Mouse (Mus musculus): ENCODE data around the gene Myo10. TPM values are rescaled to one million over a fixed set of nuclear protein-coding genes. Genes with fewer than 3 reads are reported as not detected.

The Myo10 gene
- total and polyA plus RNA-seq, 3 experiments: 42.1 to 103 (median 63.9) TPM

- no peak for DNase-seq
Observed at GRCm38 (mm10) chr15:25652368-25652767, 30.0 kb downstream of the Myo10 start.

GRCm38 (mm10) chr15:25652933-25653332, 30.6 kb downstream of the Myo10 start:
- DNase-seq: no peak

- DNase-seq: no peak
Observed at GRCm38 (mm10) chr15:25653680-25654079, 31.4 kb downstream of the Myo10 start.

- DNase-seq: no peak
Observed at GRCm38 (mm10) chr15:25662833-25663519, 40.7 kb downstream of the Myo10 start.

GRCm38 (mm10) chr15:25669283-25670247, 47.2 kb downstream of the Myo10 start:
- no peak for DNase-seq

- DNase-seq: no peak
Observed at GRCm38 (mm10) chr15:25673231-25673980, 51.1 kb downstream of the Myo10 start.

- no peak for DNase-seq
Observed at GRCm38 (mm10) chr15:25674099-25674931, 52.0 kb downstream of the Myo10 start.

- no peak for DNase-seq
Observed at GRCm38 (mm10) chr15:25674932-25675250, 52.6 kb downstream of the Myo10 start.

- DNase-seq: no peak
Observed at GRCm38 (mm10) chr15:25675359-25675758, 53.0 kb downstream of the Myo10 start.

GRCm38 (mm10) chr15:25676056-25676785, 53.9 kb downstream of the Myo10 start:
- no peak for DNase-seq

- no peak for DNase-seq
Observed at GRCm38 (mm10) chr15:25679081-25679480, 56.8 kb downstream of the Myo10 start.

GRCm38 (mm10) chr15:25679616-25680015, 57.3 kb downstream of the Myo10 start:
- no peak for DNase-seq

- no peak for DNase-seq
Observed at GRCm38 (mm10) chr15:25680269-25680818, 58.0 kb downstream of the Myo10 start.

- DNase-seq: no peak
Observed at GRCm38 (mm10) chr15:25682953-25683507, 60.7 kb downstream of the Myo10 start.

- no peak for DNase-seq
Observed at GRCm38 (mm10) chr15:25685186-25685585, 62.9 kb downstream of the Myo10 start.

GRCm38 (mm10) chr15:25688424-25689283, 66.3 kb downstream of the Myo10 start:
- no peak for DNase-seq

GRCm38 (mm10) chr15:25689477-25689876, 67.2 kb downstream of the Myo10 start:
- no peak for DNase-seq

- no peak for DNase-seq
Observed at GRCm38 (mm10) chr15:25690066-25690745, 67.9 kb downstream of the Myo10 start.

GRCm38 (mm10) chr15:25690746-25691105, 68.4 kb downstream of the Myo10 start:
- no peak for DNase-seq
